Mouse (Mus musculus) urinary bladder, postnatal 25 days (tissue): ENCODE data around the gene Sun3.

Source experiments
- DNase-seq: peaks from one replicate; pipeline ENCODE4 v3.0.0; 2022; ENCODE audit warnings: low spot score

Sun3 gene

DNA sequence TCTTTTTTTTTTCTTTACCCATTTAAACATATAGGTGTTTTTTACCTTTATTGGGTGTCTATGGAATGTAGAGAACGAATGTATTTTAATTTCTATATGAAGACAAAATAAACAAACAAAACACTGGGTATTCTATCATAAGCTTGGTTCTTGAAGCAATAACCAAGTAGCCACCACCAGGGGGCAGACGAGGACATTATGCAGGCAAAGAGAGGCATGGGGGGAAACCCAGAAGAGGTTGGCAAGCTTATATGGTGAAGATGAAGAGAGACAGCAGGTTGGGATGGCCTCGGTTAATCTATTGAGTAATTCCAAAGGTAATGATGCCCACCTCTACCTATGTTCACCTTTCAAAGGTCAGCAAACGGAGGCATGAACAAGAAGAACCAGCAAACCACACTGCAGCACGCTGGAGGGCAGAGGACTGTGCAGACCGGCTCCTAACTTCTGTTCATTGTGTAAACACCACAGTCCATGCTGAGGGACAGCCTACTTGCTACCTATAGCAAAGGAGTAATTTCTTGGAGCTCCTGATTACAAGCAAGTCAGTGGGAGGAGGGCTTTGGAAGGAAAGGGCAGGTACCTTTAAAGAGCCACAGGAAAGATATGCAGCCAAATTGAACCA, 65.4 kb downstream of the Sun3 start:
- peak; percentile 72 for DNase-seq

DNA sequence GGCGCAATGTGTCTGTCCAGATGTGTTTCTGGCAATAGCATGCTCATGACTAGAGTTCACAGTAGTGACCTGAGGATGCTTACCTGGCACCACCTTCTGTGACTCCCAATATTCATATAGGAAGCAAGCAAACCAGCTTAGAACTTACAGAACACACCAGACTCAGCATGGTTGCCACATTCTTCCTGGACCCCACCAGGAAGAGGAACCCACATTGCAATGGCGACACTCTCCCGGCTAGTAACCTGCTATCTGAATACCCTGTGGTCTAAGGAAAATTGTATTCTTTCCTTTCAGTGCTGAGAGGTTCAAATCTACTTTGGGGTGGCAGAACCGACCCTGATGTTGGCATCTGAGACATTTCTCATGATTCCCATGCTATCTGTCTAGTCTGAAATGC, 70.6 kb downstream of the Sun3 start:
- no peak for DNase-seq

DNA sequence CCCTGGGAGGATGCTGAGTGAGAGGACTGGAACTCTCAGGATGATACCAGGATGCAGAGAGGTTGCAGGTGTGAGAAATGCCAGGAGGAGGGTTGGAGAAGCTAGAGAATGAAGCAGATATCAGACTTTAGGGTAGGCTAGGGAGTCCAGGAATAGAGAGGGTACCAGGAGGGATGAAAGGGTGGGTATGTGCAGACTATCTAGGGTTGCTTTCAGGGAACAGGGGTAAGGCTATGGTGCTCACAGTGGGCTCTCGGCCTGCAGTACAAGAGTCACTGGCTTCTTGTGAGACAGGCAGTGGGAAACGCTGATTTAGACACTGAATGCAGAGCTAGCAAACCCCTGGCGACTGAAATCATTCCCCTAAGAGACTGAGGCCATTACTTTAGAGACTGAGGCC, 75.6 kb downstream of the Sun3 start, which contains the start of gene Pkd1l1:
Gene Pkd1l1 (minus strand): TSS at position 101 of the 400 bp plus-strand sequence.
- no peak for DNase-seq

DNA sequence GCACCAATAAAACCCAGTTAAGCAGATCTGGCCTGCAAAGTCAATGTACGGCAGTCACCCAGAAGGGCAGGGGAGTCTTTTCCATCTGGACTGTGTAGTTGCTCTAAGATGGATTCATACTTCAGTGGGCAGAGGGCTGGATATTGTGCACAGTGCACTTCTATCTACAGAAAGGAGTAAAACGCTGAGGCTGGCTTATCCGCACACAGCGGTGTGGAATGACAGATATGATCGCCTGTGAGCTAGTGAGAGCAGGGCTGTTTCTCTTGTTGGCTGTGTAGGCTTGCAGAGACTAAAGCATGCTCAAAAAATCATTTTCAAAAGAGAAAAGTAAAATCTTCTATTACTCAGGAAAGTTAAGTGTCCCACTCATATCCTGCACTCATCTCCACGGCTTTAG, 76.7 kb downstream of the Sun3 start:
- DNase-seq, result no peak

DNA sequence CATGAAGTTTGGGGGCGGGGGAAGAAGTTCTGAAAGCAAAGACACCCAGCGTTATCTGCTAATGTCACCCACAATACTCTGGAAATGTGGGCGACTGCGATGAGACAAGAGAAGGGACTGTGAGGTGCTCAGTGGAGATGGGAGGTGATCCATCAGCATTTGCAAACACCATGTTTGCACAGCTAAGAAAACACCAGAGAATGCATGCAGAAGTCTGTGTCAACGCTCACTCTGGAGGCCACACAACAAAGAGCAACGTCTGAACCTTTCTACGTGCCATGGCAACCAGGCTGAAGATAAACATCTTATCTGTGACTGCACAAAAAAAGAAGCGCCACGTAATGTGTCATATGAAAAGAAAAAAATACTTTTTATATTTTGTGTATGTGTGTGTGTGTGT, 78.3 kb downstream of the Sun3 start:
- DNase-seq, result no peak

DNA sequence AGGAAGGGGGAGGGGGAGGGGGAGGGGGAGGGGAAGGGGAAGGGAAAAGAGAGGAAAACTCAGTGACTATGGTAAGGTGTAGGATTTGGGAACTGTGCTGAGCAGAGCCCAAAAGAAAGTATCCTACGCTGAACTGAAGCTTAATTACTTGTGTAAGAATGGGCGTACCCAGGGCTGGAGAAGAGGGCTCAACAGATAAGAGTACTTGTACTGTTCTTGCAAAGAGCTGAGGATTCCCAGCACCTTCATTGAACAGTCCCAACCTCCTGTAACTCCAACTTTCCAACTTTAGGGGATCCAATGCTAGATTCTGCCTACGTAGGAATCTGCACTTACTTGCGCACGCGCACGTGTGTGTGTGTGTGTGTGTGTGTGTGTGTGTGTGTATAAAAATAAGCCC, 80.7 kb downstream of the Sun3 start:
- no peak for DNase-seq
